Mouse (Mus musculus) frontal cortex, postnatal 14 days (tissue): Measurements from ENCODE around the gene Cnga4.
"Not testable (repeated sequence)": the region's sequence is repeated elsewhere in the genome, so short reads cannot be mapped to it uniquely, and the experiment has no call there.

Source experiments
- DNase-seq, 2 experiments: peaks; one replicate each; pipeline ENCODE4 v3.0.0; 2022; ENCODE audit warnings: low spot score in 2 of 2

Gene Cnga4

GRCm38 (mm10) chr7:105404268-105404667, at the start of gene Cnga4:
Gene Cnga4 (plus strand): TSS chr7:105404568.
- DNase-seq: no peak

DNA sequence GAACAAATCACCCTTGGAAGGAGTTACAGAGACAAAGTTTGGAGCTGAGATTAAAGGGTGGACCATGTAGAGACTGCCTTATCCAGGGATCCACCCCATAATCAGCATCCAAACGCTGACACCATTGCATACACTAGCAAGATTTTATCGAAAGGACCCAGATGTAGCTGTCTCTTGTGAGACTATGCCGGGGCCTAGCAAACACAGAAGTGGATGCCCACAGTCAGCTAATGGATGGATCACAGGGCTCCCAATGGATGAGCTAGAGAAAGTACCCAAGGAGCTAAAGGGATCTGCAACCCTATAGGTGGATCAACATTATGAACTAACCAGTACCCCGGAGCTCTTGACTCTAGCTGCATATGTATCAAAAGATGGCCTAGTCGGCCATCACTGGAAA, 48.3 kb upstream of the Cnga4 start:
- DNase-seq: not testable (repeated sequence)

- DNase-seq: not testable (repeated sequence)
Measured at GRCm38 (mm10) chr7:105356487-105356886, 47.9 kb upstream of the Cnga4 start.

GRCm38 (mm10) chr7:105361713-105362112, 42.7 kb upstream of the Cnga4 start:
- DNase-seq: no peak

GRCm38 (mm10) chr7:105367268-105367667, 37.1 kb upstream of the Cnga4 start:
- no peak for DNase-seq

DNA sequence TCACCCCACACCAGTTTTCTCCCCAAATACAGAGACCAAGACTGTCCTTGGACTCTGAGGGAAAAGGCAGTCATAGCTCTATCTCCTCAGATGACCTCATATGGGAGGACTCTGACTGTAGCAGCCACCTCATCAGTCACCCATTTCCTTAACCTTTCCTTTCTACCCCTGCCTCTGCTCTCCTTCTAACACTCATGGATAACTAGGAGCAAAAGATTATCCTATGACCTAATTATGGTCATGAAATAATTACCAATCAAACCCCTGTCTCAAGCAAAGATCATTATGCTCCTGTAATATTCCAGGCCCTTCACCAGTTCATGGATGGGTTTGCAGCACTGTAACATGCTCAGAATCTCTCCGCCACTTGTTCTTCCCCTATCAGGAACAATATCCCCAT, 36.4 kb upstream of the Cnga4 start, which contains the start of gene Olfr692:
TSS of gene Olfr692 (plus strand) at position 301 of the 400 bp plus-strand sequence.
- DNase-seq: no peak

DNA sequence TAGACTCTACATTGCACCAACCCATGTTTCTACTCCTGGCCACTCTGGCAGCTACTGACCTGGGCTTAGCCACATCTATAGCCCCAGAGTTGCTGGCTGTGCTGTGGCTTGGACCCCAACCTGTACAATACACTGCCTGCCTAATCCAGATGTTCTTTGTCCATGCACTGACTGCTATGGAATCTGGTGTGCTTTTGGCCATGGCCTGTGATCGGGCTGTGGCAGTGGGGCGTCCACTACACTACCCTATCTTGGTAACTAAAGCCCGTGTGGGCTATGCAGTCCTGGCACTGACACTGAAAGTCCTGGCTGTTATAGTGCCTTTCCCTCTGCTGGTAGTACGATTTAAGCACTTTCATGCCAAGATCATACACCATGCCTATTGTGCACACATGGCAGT, 35.8 kb upstream of the Cnga4 start:
- no peak for DNase-seq

GRCm38 (mm10) chr7:105372912-105373311, 31.5 kb upstream of the Cnga4 start:
- no peak for DNase-seq

DNA sequence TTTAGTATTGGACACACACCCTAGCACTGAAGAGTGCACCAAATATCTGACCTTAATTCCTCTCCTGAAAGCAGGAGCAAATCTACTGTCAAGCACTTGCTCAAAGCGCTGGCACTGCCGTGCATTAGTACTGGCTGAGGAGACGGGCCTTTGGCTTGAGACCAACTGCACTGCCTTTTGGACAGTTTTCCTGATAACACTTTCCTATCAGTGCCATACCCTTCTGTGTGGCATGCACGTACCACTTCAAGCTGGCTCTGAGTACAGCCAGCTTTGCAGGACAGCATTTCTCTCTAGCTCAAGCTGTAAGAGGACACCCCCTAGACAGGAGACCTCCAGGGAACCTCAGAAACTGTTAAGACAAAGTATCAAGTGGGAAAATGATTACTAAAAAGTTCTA, 30.9 kb upstream of the Cnga4 start:
- DNase-seq: no peak

DNA sequence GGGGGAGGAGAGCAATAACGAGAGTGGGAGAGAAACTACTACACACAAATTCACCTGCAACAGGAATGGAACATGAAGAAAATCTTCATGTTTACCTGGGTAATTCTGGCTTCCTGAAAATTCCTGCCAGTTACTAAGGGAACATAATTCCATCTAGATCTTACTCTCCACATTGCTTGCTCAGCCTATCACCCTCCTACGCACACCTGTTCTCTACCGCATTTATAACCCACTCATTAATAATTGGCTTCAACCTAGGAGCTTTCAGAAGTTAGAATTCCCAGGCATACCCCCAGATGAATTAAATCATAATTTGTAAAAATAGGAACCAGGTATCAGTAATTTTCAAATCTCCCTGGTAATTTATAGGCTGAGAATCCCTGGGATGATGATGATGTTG, 30.4 kb upstream of the Cnga4 start:
- no peak for DNase-seq

GRCm38 (mm10) chr7:105374866-105375265, 29.5 kb upstream of the Cnga4 start, which contains the start of gene Gm5901:
Gene Gm5901 (plus strand): TSS chr7:105375038.
- DNase-seq: no peak

- no peak for DNase-seq
Measured at GRCm38 (mm10) chr7:105380329-105380728, 24.0 kb upstream of the Cnga4 start.

- DNase-seq: no peak
Measured at GRCm38 (mm10) chr7:105387696-105388095, 16.7 kb upstream of the Cnga4 start.

DNA sequence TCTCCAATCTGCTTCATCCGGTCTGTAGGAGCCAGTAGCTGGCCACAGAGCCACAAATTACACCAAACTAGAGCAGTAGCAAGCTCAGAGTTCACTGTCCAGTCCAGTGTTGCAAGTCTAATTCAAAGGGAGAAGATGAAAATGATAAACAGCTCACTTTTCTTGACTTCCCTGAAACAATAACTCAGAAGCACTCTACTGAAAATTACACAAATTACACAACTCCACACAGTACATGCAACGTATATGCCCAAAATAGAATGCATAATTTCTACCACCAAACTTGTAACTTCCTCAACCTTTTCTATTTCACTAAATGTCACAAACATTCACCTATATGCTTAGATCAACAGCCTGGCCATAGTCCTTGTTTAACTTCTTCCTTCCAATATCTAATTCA, 14.1 kb upstream of the Cnga4 start:
- no peak for DNase-seq

DNA sequence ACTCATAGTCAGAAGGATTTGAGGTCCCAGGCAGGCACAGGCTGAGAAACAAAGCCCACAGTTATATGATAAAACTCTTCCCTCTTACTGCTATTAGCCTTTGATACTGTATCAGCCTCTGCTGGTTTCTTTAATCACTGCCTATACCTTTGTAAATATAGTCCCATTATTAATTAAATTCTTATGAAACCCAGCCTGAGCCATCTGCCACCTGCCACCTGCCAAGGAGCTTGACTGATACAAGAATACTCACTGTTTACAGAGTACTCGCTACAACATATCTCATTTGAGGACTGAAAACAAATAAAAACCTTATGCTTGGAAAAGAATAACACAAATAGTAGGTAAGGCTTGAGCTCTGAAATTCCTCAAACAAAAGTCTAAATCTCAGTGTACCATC, 9.8 kb upstream of the Cnga4 start:
- DNase-seq: no peak

GRCm38 (mm10) chr7:105395131-105395820, 9.1 kb upstream of the Cnga4 start:
- no peak for DNase-seq

GRCm38 (mm10) chr7:105396126-105396525, 8.2 kb upstream of the Cnga4 start:
- no peak for DNase-seq

GRCm38 (mm10) chr7:105399058-105399934, 5.1 kb upstream of the Cnga4 start:
- no peak for DNase-seq

DNA sequence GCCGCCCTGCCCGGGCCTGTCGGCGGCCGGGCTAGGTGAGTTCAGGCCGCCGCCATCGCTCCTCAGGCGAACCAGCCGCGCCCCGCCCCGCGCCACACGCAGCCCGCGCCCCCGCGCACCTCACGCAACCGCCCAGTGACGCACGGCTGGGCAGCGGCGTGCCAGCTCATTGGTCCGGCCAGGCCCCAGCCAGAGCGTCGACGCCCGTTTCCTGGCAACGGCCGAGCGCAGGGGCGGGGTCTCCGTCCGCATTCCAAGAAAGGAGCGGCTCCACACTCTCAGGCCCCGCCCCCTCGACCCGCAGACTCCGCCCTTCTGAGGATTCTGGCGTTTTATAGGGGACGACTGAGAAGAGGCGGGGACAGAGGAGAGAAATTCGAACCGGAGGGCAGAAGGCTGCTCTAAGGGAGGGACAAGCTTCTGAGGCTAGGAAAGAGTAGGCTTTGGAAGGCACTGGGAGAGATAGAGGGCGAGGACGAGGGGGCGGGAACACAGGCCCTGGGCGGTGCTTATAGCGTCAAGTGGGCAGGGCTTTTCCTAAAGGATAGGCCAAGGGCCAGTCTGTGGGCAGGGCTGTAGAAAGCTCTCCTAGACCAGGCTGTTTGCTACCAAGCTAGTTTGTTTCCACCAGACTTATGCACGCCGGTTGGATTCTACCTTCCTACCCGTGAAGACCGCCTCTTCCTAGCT, 4.3 kb upstream of the Cnga4 start, which contains the start of gene Fam160a2:
TSS of gene Fam160a2 (minus strand) at position 120 of the 690 bp plus-strand sequence.
- DNase-seq: peak; percentile 99 to 100

DNA sequence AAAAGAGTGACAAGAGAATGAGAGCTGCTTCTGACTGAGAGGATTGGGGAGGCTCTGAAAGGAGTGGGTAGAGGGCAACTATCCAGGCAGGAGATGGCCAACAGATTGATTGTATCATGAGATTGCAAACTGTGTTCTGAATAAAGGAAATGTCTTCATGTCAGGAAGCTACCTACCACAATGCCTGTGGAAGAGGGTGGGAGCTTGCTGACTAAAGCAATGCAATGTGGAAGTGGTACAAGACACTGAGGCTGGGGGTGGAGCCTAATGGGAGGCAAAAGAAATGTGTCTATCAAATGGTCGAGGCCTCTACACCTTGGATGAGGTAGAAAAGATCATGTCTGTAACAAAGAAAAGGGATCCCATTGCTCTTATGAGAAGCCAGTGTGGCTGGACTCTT, 2.0 kb downstream of the Cnga4 start:
- no peak for DNase-seq

GRCm38 (mm10) chr7:105411874-105412632, 7.7 kb downstream of the Cnga4 start:
- DNase-seq: peak; percentile 56 to 84
